Mouse (Mus musculus): ENCODE measurements around the gene Stra6l. TPM values are rescaled to one million over a fixed set of nuclear protein-coding genes. Genes with fewer than 3 reads are reported as not detected.

Stra6l gene
- total and polyA plus RNA-seq, 2 experiments: 86.7 to 173 TPM

- Histone ChIP-seq H3K36me3 (ENCODE audit: control insufficient read depth, insufficient read depth, low read length) (peaks cover 4% of the 10 kb centered on the region; the same call in 1 of the 2 replicates), H3K27ac (replicated peaks; ENCODE audit: insufficient read depth, low read depth, low read length) (no peak overlapping the region), H3K9ac (ENCODE audit: low read depth, low read length) (no peak overlapping the region), H3K4me3 (ENCODE audit: insufficient read depth, low read depth, low read length) (no peak overlapping the region), H3K79me2 (ENCODE audit: control insufficient read depth, insufficient read depth, low read length) (no peaks in the 10 kb centered on the region), H3K27me3 (ENCODE audit: control insufficient read depth, insufficient read depth, low read length) (no peaks in the 10 kb centered on the region), H3K4me1 (ENCODE audit: control insufficient read depth, insufficient read depth, low read length) (no peaks in the 10 kb centered on the region)
- no peak for DNase-seq (ENCODE audit: extremely low read depth, low read depth, low spot score)
- WGBS: 83% methylated on average over 6 of the region's 6 CpGs
- TF ChIP-seq CTCF (IDR thresholded peaks at IDR 0.05; ENCODE audit: low read depth, low read length) (no peak), POLR2A (IDR thresholded peaks at IDR 0.05; ENCODE audit: extremely low read depth, insufficient read depth, low read length) (no peak)
Measured at GRCm38 (mm10) chr4:45889487-45889886, 41.0 kb downstream of the Stra6l start.

DNA sequence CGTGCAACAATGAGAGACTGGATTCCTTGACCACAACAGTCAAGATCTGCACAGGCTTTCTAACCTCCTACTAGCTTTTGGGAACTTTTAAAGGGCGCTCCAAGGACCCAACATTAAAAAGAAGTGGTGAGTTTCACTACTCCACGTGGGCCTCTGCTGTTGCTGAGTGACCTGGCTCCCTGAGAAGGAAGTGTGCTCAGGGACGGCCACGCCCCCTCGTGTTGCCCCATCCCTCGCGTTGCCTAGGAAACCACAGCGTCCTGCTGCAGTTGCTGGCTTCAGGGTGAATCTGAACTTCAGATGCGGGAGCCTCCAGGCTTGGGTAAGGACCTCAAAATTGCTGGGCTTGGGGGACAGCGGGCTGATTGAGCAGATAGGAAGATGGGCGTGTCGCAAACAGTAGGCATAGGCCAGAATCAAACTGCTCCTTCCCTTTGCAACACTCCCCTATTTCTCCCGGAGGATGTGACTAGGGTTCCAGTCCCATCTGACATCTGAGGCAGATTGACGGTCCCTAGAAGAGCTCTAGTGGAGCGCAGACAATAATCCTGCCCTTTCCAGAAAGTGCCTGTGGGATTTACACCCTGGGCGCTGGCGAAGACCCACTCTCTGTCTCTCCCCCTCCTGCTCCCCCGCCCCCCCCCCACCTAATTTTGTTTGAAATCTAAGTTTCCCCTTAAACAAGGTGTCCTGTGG is 41.8 kb downstream of the Stra6l start, which contains the start of gene Ccdc180:
TSS of gene Ccdc180 (plus strand) at position 238 of the 696 bp plus-strand sequence.
- Histone ChIP-seq H3K4me3 (ENCODE audit: insufficient read depth, low read depth, low read length) (no peak within 1 kb of the TSS), H3K4me1 (ENCODE audit: control insufficient read depth, insufficient read depth, low read length) (no peaks in the 10 kb centered on the region), H3K36me3 (ENCODE audit: control insufficient read depth, insufficient read depth, low read length) (peaks cover 2% of the 10 kb centered on the region; the same call in 1 of the 2 replicates), H3K27ac (replicated peaks; ENCODE audit: insufficient read depth, low read depth, low read length) (no peak within 1 kb of the TSS), H3K27me3 (ENCODE audit: control insufficient read depth, insufficient read depth, low read length) (no peaks in the 10 kb centered on the region), H3K79me2 (ENCODE audit: control insufficient read depth, insufficient read depth, low read length) (no peaks in the 10 kb centered on the region), H3K9ac (ENCODE audit: low read depth, low read length) (no peak within 1 kb of the TSS)
- WGBS: 19% methylated on average over 19 of the region's 19 CpGs
- no peak for TF ChIP-seq CTCF (IDR thresholded peaks at IDR 0.05; ENCODE audit: low read depth, low read length)
- TF ChIP-seq POLR2A (IDR thresholded peaks at IDR 0.05; ENCODE audit: extremely low read depth, insufficient read depth, low read length): no peak
- peak; percentile 70 for DNase-seq (ENCODE audit: extremely low read depth, low read depth, low spot score)

GRCm38 (mm10) chr4:45896425-45897081 is 48.1 kb downstream of the Stra6l start:
- Histone ChIP-seq H3K27me3 (ENCODE audit: control insufficient read depth, insufficient read depth, low read length) (no peaks in the 10 kb centered on the region), H3K79me2 (ENCODE audit: control insufficient read depth, insufficient read depth, low read length) (no peaks in the 10 kb centered on the region), H3K27ac (replicated peaks; ENCODE audit: insufficient read depth, low read depth, low read length) (no peak overlapping the region), H3K9ac (ENCODE audit: low read depth, low read length) (no peak overlapping the region), H3K4me3 (ENCODE audit: insufficient read depth, low read depth, low read length) (no peak overlapping the region), H3K4me1 (ENCODE audit: control insufficient read depth, insufficient read depth, low read length) (no peaks in the 10 kb centered on the region), H3K36me3 (ENCODE audit: control insufficient read depth, insufficient read depth, low read length) (no peaks in the 10 kb centered on the region)
- TF ChIP-seq POLR2A (IDR thresholded peaks at IDR 0.05; ENCODE audit: extremely low read depth, insufficient read depth, low read length): no peak
- TF ChIP-seq CTCF (IDR thresholded peaks at IDR 0.05; ENCODE audit: low read depth, low read length): no peak
- DNase-seq (ENCODE audit: extremely low read depth, low read depth, low spot score): no peak
- 43% methylated on average over 16 of the region's 16 CpGs for WGBS

GRCm38 (mm10) chr4:45898413-45898812 is 49.9 kb downstream of the Stra6l start:
- no peaks in the 10 kb centered on the region for H3K27me3 ChIP-seq (ENCODE audit: control insufficient read depth, insufficient read depth, low read length)
- no peak for TF ChIP-seq POLR2A (IDR thresholded peaks at IDR 0.05; ENCODE audit: extremely low read depth, insufficient read depth, low read length)
- TF ChIP-seq CTCF (IDR thresholded peaks at IDR 0.05; ENCODE audit: low read depth, low read length): no peak
- DNase-seq (ENCODE audit: extremely low read depth, low read depth, low spot score): no peak
- no peak overlapping the region for H3K27ac ChIP-seq (replicated peaks; ENCODE audit: insufficient read depth, low read depth, low read length)
- H3K79me2 ChIP-seq (ENCODE audit: control insufficient read depth, insufficient read depth, low read length): no peaks in the 10 kb centered on the region
- WGBS: 68% methylated on average over 5 of the region's 5 CpGs
- no peak overlapping the region for H3K4me3 ChIP-seq (ENCODE audit: insufficient read depth, low read depth, low read length)
- no peaks in the 10 kb centered on the region for H3K4me1 ChIP-seq (ENCODE audit: control insufficient read depth, insufficient read depth, low read length)
- no peak overlapping the region for H3K9ac ChIP-seq (ENCODE audit: low read depth, low read length)
- no peaks in the 10 kb centered on the region for H3K36me3 ChIP-seq (ENCODE audit: control insufficient read depth, insufficient read depth, low read length)

GRCm38 (mm10) chr4:45909256-45909655 is 60.8 kb downstream of the Stra6l start:
- no peak overlapping the region for H3K27ac ChIP-seq (replicated peaks; ENCODE audit: insufficient read depth, low read depth, low read length)
- H3K9ac ChIP-seq (ENCODE audit: low read depth, low read length): no peak overlapping the region
- WGBS: 91% methylated on average over 13 of the region's 13 CpGs
- no peaks in the 10 kb centered on the region for H3K36me3 ChIP-seq (ENCODE audit: control insufficient read depth, insufficient read depth, low read length)
- no peak overlapping the region for H3K4me3 ChIP-seq (ENCODE audit: insufficient read depth, low read depth, low read length)
- no peaks in the 10 kb centered on the region for H3K4me1 ChIP-seq (ENCODE audit: control insufficient read depth, insufficient read depth, low read length)
- DNase-seq (ENCODE audit: extremely low read depth, low read depth, low spot score): no peak
- H3K27me3 ChIP-seq (ENCODE audit: control insufficient read depth, insufficient read depth, low read length): no peaks in the 10 kb centered on the region
- TF ChIP-seq CTCF (IDR thresholded peaks at IDR 0.05; ENCODE audit: low read depth, low read length) (no peak), POLR2A (IDR thresholded peaks at IDR 0.05; ENCODE audit: extremely low read depth, insufficient read depth, low read length) (no peak)
- H3K79me2 ChIP-seq (ENCODE audit: control insufficient read depth, insufficient read depth, low read length): no peaks in the 10 kb centered on the region

- H3K27ac ChIP-seq (replicated peaks; ENCODE audit: insufficient read depth, low read depth, low read length): no peak overlapping the region
- no peak for TF ChIP-seq POLR2A (IDR thresholded peaks at IDR 0.05; ENCODE audit: extremely low read depth, insufficient read depth, low read length)
- no peak for TF ChIP-seq CTCF (IDR thresholded peaks at IDR 0.05; ENCODE audit: low read depth, low read length)
- no peak overlapping the region for H3K4me3 ChIP-seq (ENCODE audit: insufficient read depth, low read depth, low read length)
- H3K79me2 ChIP-seq (ENCODE audit: control insufficient read depth, insufficient read depth, low read length): no peaks in the 10 kb centered on the region
- WGBS: 72% methylated on average over 4 of the region's 4 CpGs
- no peaks in the 10 kb centered on the region for H3K27me3 ChIP-seq (ENCODE audit: control insufficient read depth, insufficient read depth, low read length)
- H3K9ac ChIP-seq (ENCODE audit: low read depth, low read length): no peak overlapping the region
- H3K4me1 ChIP-seq (ENCODE audit: control insufficient read depth, insufficient read depth, low read length): no peaks in the 10 kb centered on the region
- no peaks in the 10 kb centered on the region for H3K36me3 ChIP-seq (ENCODE audit: control insufficient read depth, insufficient read depth, low read length)
- DNase-seq (ENCODE audit: extremely low read depth, low read depth, low spot score): no peak
Measured at GRCm38 (mm10) chr4:45909924-45910323, 61.5 kb downstream of the Stra6l start.

Measured in liver, adult 2 months (tissue).